Mouse (Mus musculus) liver, embryonic 14.5 days (tissue): ENCODE results near the gene Il16. TPM values are rescaled to one million over a fixed set of nuclear protein-coding genes. Genes with fewer than 3 reads are reported as not detected.

Experiments
- ATAC-seq: fragments of 200-750 bp; cut with Nextera tagmentation; 2 replicates; pipeline ENCODE4 v1.8.0; 2017; ENCODE audit warnings: moderate number of reproducible peaks, mild to moderate bottlenecking, moderate library complexity; ENCODE audit not compliant: insufficient read depth
- DNase-seq, 3 experiments: peaks; one replicate each; pipeline ENCODE4 v3.0.0-alpha.2; 2012 to 2013; ENCODE audit warnings: low read depth in 3 of 3, low spot score in 3 of 3
- H3K27ac ChIP-seq: fragments of 300-500 bp; sonication (generic); 2 replicates; pipeline ENCODE4 v1.5.1; 2014; ENCODE audit warnings: moderate library complexity, mild to moderate bottlenecking, control low read depth, inconsistent platforms
- H3K27me3 ChIP-seq: fragments of 300-500 bp; sonication (generic); 2 replicates; pipeline ENCODE4 v1.6.1; 2014; ENCODE audit warnings: mild to moderate bottlenecking, low read length, moderate library complexity; ENCODE audit not compliant: control insufficient read depth, insufficient read depth
- H3K36me3 ChIP-seq: fragments of 300-500 bp; sonication (generic); replicated peaks from 2 replicates; pipeline ENCODE4 v1.6.1; 2014; ENCODE audit warnings: low read depth; ENCODE audit not compliant: control insufficient read depth, insufficient read depth
- H3K4me1 ChIP-seq, 2 experiments: fragments of 200-500 bp in 1 of 2; fragments of 300-500 bp in 1 of 2; sonication (generic) in 1 of 2; replicated peaks; 2 replicates each; pipeline ENCODE4 v1.6.1; 2012 to 2014; ENCODE audit warnings: antibody characterized with exemption in 1 of 2, inconsistent platforms in 1 of 2, low read length in 1 of 2; ENCODE audit not compliant: control insufficient read depth in 2 of 2, insufficient read depth in 2 of 2
- H3K4me2 ChIP-seq: fragments of 300-500 bp; sonication (generic); 2 replicates; pipeline ENCODE4 v1.6.1; 2014; ENCODE audit warnings: low read depth, mild to moderate bottlenecking, control low read depth, moderate library complexity
- H3K4me3 ChIP-seq, 2 experiments: fragments of 200-500 bp in 1 of 2; fragments of 300-500 bp in 1 of 2; sonication (generic) in 1 of 2; 2 replicates each; pipeline ENCODE4 v1.5.1; 2012 to 2014; ENCODE audit warnings: low read depth in 2 of 2, low read length in 2 of 2, mild to moderate bottlenecking in 2 of 2, control low read depth in 1 of 2, inconsistent platforms in 1 of 2, moderate library complexity in 1 of 2; ENCODE audit not compliant: insufficient read depth in 1 of 2
- H3K9ac ChIP-seq: fragments of 300-500 bp; sonication (generic); replicated peaks from 2 replicates; pipeline ENCODE4 v1.6.1; 2014; ENCODE audit warnings: mild to moderate bottlenecking, control low read depth, moderate library complexity
- H3K9me3 ChIP-seq: fragments of 300-500 bp; sonication (generic); 2 replicates; pipeline ENCODE4 v1.6.1; 2016; ENCODE audit warnings: low read length, mixed read lengths; ENCODE audit not compliant: control insufficient read depth
- CTCF ChIP-seq: IDR thresholded peaks from 2 replicates; pipeline ENCODE4 v1.5.1; 2016; ENCODE audit warnings: antibody characterized with exemption, low read depth, control low read depth
- EP300 ChIP-seq: IDR thresholded peaks from 2 replicates; pipeline ENCODE4 v1.6.1; 2016; ENCODE audit warnings: antibody characterized with exemption, low read depth
- WGBS: fragments of 180-500 bp; shearing (Covaris S2); extraction: QIAGEN DNeasy Blood & Tissue Kit; methylation state at CpG from one replicate; pipeline ENCODE4 v1.1.7; 2014; ENCODE audit not compliant: insufficient replicate concordance; 5-methylcytosine and 5-hydroxymethylcytosine counted together
- polyA plus RNA-seq, 2 experiments: library from polyadenylated mRNA; depleted of rRNA in 1 of 2; stranded (reverse) in 1 of 2; unstranded in 1 of 2; fragments of >200 nt; fragmentation: Nextera tagmentation in 1 of 2; extraction: Ambion mirVana in 1 of 2; gene quantifications; 2 replicates each; pipeline versions ENCODE4 v1.2.1 to v1.2.3; 2012 to 2014

Gene Il16
- polyA plus RNA-seq, 2 experiments = 2.3 to 3.8 TPM

- DNase-seq (no peak), ATAC-seq (no peak)
- no peaks in the 10 kb centered on the region for H3K36me3 ChIP-seq
- H3K4me2 ChIP-seq = no peak overlapping the region
- WGBS = 60% methylated on average over 8 of the region's 8 CpGs
- no peak overlapping the region for H3K27ac ChIP-seq
- peaks cover 4 to 5% of the 10 kb centered on the region in 2 experiments; a peak in 2 of 4 replicates for H3K4me1 ChIP-seq
- H3K27me3 ChIP-seq = no peaks in the 10 kb centered on the region
- no peak overlapping the region for H3K9ac ChIP-seq
- H3K4me3 ChIP-seq = no peak overlapping the region
- TF ChIP-seq EP300 (no peak), CTCF (no peak)
- no peaks in the 10 kb centered on the region for H3K9me3 ChIP-seq
Observed at GRCm38 (mm10) chr7:83626557-83627257, 118.8 kb downstream of the Il16 start.

- DNase-seq = no peak
- TF ChIP-seq CTCF (no peak), EP300 (no peak)
- H3K27me3 ChIP-seq = no peaks in the 10 kb centered on the region
Observed at GRCm38 (mm10) chr7:83624065-83624464, 121.5 kb downstream of the Il16 start.

GRCm38 (mm10) chr7:83622582-83622981 is 122.9 kb downstream of the Il16 start:
- 67% methylated on average over 6 of the region's 6 CpGs for WGBS
- Histone ChIP-seq H3K4me3 (no peak overlapping the region), H3K9ac (no peak overlapping the region), H3K27ac (no peak overlapping the region), H3K36me3 (no peaks in the 10 kb centered on the region), H3K4me1 (no peaks in the 10 kb centered on the region), H3K9me3 (no peaks in the 10 kb centered on the region), H3K27me3 (no peaks in the 10 kb centered on the region), H3K4me2 (no peak overlapping the region)
- DNase-seq (no peak), ATAC-seq (no peak)
- no peak for TF ChIP-seq CTCF
- no peak for TF ChIP-seq EP300

More at GRCm38 (mm10) chr7:83624065-83624464, 121.5 kb downstream of the Il16 start:
- no peak overlapping the region for H3K4me2 ChIP-seq
- no peaks in the 10 kb centered on the region for H3K9me3 ChIP-seq
- no peaks in the 10 kb centered on the region for H3K4me1 ChIP-seq
- H3K27ac ChIP-seq = no peak overlapping the region
- H3K9ac ChIP-seq = no peak overlapping the region
- H3K4me3 ChIP-seq = no peak overlapping the region
- 52% methylated on average over 1 of the region's 1 CpGs for WGBS
- H3K36me3 ChIP-seq = no peaks in the 10 kb centered on the region
- no peak for ATAC-seq

- ATAC-seq (no peak), DNase-seq (no peak)
- Histone ChIP-seq H3K4me2 (no peak overlapping the region), H3K9ac (no peak overlapping the region), H3K9me3 (no peaks in the 10 kb centered on the region), H3K27me3 (no peaks in the 10 kb centered on the region), H3K27ac (no peak overlapping the region), H3K36me3 (no peaks in the 10 kb centered on the region), H3K4me1 (no peaks in the 10 kb centered on the region), H3K4me3 (no peak overlapping the region)
- 63% methylated on average over 1 of the region's 1 CpGs for WGBS
- TF ChIP-seq EP300 = no peak
- no peak for TF ChIP-seq CTCF
Observed at GRCm38 (mm10) chr7:83618709-83619108, 126.8 kb downstream of the Il16 start.

DNA sequence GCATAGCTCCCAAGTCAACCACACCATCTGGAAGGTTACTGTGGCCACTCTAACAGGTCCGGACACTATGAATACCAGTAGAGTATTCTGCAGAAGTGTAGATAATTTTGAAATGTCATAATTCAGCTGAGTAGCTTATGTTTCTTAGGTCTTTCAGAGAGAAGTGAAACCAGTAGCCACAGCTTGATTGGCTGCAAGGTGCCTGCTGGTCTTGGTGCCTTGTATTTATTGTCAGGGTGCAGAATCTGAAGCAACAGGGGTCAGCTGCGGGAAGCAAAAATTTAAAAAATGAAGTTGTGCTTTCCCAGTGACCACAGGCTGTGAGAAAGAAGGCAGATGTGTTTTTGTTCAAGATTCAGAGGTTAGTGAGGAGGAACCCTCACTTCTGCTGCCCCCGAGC is 129.3 kb downstream of the Il16 start:
- H3K9ac ChIP-seq = no peak overlapping the region
- WGBS = 48% methylated on average over 3 of the region's 3 CpGs
- no peak overlapping the region for H3K27ac ChIP-seq
- no peak overlapping the region for H3K4me3 ChIP-seq
- no peaks in the 10 kb centered on the region for H3K4me1 ChIP-seq
- no peak for DNase-seq
- ATAC-seq = no peak
- no peaks in the 10 kb centered on the region for H3K27me3 ChIP-seq
- H3K36me3 ChIP-seq = no peaks in the 10 kb centered on the region
- no peaks in the 10 kb centered on the region for H3K9me3 ChIP-seq
- TF ChIP-seq EP300 (no peak), CTCF (no peak)
- no peak overlapping the region for H3K4me2 ChIP-seq
